In the genomic region with DNA sequence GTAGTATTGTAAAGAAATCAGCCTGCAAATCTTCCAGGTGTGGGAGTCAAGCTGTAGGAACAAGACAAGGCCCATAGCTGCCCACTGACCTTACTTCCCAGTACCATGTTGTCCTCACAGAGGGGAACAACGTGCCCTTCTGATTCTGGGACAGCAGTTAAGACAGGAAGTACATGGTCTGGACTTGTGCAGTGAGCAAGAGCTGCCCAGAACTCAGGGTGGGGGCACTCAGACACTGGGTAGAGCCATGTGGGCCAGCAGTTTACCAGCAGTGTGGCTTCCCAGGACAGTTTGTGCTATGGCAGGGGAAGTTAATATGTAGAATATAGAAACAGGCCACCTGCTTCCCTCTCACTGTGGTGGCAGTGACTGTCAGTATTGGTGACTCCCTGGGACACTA, we compare ENCODE assay signal across 15 mouse cellular contexts.
"Had no signal": no experiment of that assay in that cellular context is flagged by ENCODE, and none has a peak within 500 bp of the region (broad histone marks: within the 10 kb centered on the region; RNA-seq: fewer than 3 reads in every experiment).

No protein-coding gene starts in this region.

- H3K4me2 ChIP-seq: intestine, embryonic 15.5 days; liver, embryonic 13.5 days had no signal

- H3K27me3 ChIP-seq: intestine, embryonic 15.5 days; liver, embryonic 13.5 days had no signal

- H3K27ac ChIP-seq: hindbrain, postnatal 0 days; intestine, embryonic 15.5 days; left cerebral cortex, adult 2 months; limb, embryonic 10.5 days; liver, embryonic 13.5 days; midbrain, embryonic 10.5 days had no signal

- H3K4me1 ChIP-seq: intestine, embryonic 15.5 days; liver, embryonic 13.5 days; midbrain, embryonic 10.5 days had no signal

- H3K9ac ChIP-seq: intestine, embryonic 15.5 days; liver, embryonic 13.5 days had no signal

- H3K4me3 ChIP-seq: intestine, embryonic 15.5 days; left cerebral cortex, adult 2 months; limb, embryonic 10.5 days; liver, embryonic 13.5 days; midbrain, embryonic 10.5 days had no signal

- DNase-seq: kidney, adult 18-20 months; kidney, postnatal 10 days; liver, embryonic 13.5 days; lung, adult 2 months; lung, postnatal 10 days; right cerebral cortex, adult 18-20 months; right cerebral cortex, postnatal 25 days; thymus, adult 18-20 months; thymus, postnatal 14 days had no signal

- ATAC-seq: hindbrain, postnatal 0 days; intestine, embryonic 15.5 days; midbrain, embryonic 16.5 days had no signal

- H3K9me3 ChIP-seq: intestine, embryonic 15.5 days; limb, embryonic 10.5 days; liver, embryonic 13.5 days; midbrain, embryonic 10.5 days had no signal
